Mouse (Mus musculus): ENCODE results near the gene Plekhg3. TPM values are rescaled to one million over a fixed set of nuclear protein-coding genes. Genes with fewer than 3 reads are reported as not detected.

Plekhg3 gene
- total RNA-seq, 1 experiment = 12.1 TPM

- TF ChIP-seq ZNF384 (IDR thresholded peaks at IDR 0.05; ENCODE audit: low read depth, low read length) (no peak), HCFC1 (IDR thresholded peaks at IDR 0.05; ENCODE audit: borderline replicate concordance, insufficient read depth, low read length) (no peak), CHD2 (IDR thresholded peaks at IDR 0.05; ENCODE audit: low read depth, low read length) (no peak), ZC3H11A (IDR thresholded peaks at IDR 0.05; ENCODE audit: borderline replicate concordance, low read depth, low read length) (no peak), MAFK (IDR thresholded peaks at IDR 0.05; ENCODE audit: insufficient read depth, low read depth, low read length) (no peak)
- Histone ChIP-seq H3K9me3 (ENCODE audit: control insufficient read depth, insufficient read depth, low read depth, low read length) (no peaks in the 10 kb centered on the region), H3K9ac (ENCODE audit: insufficient read depth, low read depth, low read length, poor library complexity, severe bottlenecking) (no peak overlapping the region), H3K36me3 (ENCODE audit: control insufficient read depth, insufficient read depth, low read length, poor library complexity, severe bottlenecking) (no peaks in the 10 kb centered on the region), H3K4me3 (ENCODE audit: insufficient read depth in 1 of 2, low read depth in 1 of 2, low read length in 2 of 2, poor library complexity in 1 of 2, severe bottlenecking in 1 of 2) (no peak overlapping the region), H3K27ac (ENCODE audit: insufficient read depth, low read depth, low read length, poor library complexity, severe bottlenecking) (no peak overlapping the region), H3K4me1 (ENCODE audit: control insufficient read depth in 2 of 2, insufficient read depth in 2 of 2, low read length in 2 of 2, poor library complexity in 1 of 2) (peaks cover 3 to 10% of the 10 kb centered on the region in 2 experiments; a peak in 3 of 4 replicates)
- DNase-seq (ENCODE audit: low read depth, low spot score) = no peak
- in situ Hi-C loops (cut with MboI; ENCODE audit: low sequenced_read_pairs in 2 of 2, unreplicated experiment in 2 of 2) = no loop called here
Measured at GRCm38 (mm10) chr12:76507791-76508190, 22.9 kb upstream of the Plekhg3 start.

DNA sequence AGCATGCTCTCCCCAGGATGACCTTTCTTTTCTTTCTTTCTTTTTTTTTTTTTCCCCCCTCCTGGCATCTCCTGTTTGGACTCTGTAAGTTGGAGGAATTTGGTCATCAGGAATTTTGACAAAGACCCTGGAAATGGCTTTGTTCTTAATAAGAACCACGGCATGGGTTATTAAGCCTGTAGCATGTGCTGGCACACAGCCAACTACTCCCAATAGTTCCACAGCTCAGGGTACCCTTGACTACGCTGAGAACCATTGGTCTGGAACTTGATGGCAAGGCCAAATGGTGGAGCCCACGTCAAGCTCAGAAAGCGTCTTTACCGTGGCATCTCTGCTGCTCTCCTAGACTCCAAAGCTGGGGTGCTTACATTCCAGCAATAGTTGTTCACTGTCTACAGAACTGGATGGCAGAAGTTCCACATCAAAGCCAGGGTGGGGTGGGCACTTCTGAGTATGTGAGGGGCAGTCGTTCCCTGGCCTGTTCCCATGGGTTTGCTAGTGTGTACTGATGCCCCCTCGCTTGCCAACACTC, 21.7 kb upstream of the Plekhg3 start:
- TF ChIP-seq CHD2 (IDR thresholded peaks at IDR 0.05; ENCODE audit: low read depth, low read length) (no peak), MAFK (IDR thresholded peaks at IDR 0.05; ENCODE audit: insufficient read depth, low read depth, low read length) (no peak), ZNF384 (IDR thresholded peaks at IDR 0.05; ENCODE audit: low read depth, low read length) (no peak), HCFC1 (IDR thresholded peaks at IDR 0.05; ENCODE audit: borderline replicate concordance, insufficient read depth, low read length) (no peak), ZC3H11A (IDR thresholded peaks at IDR 0.05; ENCODE audit: borderline replicate concordance, low read depth, low read length) (no peak)
- Histone ChIP-seq H3K4me3 (ENCODE audit: insufficient read depth in 1 of 2, low read depth in 1 of 2, low read length in 2 of 2, poor library complexity in 1 of 2, severe bottlenecking in 1 of 2) (no peak overlapping the region), H3K4me1 (ENCODE audit: control insufficient read depth in 2 of 2, insufficient read depth in 2 of 2, low read length in 2 of 2, poor library complexity in 1 of 2) (peaks cover 0 to under 1% of the 10 kb centered on the region in 2 experiments; a peak in 1 of 4 replicates), H3K36me3 (ENCODE audit: control insufficient read depth, insufficient read depth, low read length, poor library complexity, severe bottlenecking) (no peaks in the 10 kb centered on the region), H3K9me3 (ENCODE audit: control insufficient read depth, insufficient read depth, low read depth, low read length) (no peaks in the 10 kb centered on the region), H3K9ac (ENCODE audit: insufficient read depth, low read depth, low read length, poor library complexity, severe bottlenecking) (no peak overlapping the region), H3K27ac (ENCODE audit: insufficient read depth, low read depth, low read length, poor library complexity, severe bottlenecking) (no peak overlapping the region)
- in situ Hi-C loops (cut with MboI; ENCODE audit: low sequenced_read_pairs in 2 of 2, unreplicated experiment in 2 of 2) = no loop called here
- no peak for DNase-seq (ENCODE audit: low read depth, low spot score)

GRCm38 (mm10) chr12:76512731-76513130, 18.0 kb upstream of the Plekhg3 start:
- no peak overlapping the region for H3K27ac ChIP-seq (ENCODE audit: insufficient read depth, low read depth, low read length, poor library complexity, severe bottlenecking)
- TF ChIP-seq HCFC1 (IDR thresholded peaks at IDR 0.05; ENCODE audit: borderline replicate concordance, insufficient read depth, low read length) (no peak), ZC3H11A (IDR thresholded peaks at IDR 0.05; ENCODE audit: borderline replicate concordance, low read depth, low read length) (no peak), MAFK (IDR thresholded peaks at IDR 0.05; ENCODE audit: insufficient read depth, low read depth, low read length) (no peak), CHD2 (IDR thresholded peaks at IDR 0.05; ENCODE audit: low read depth, low read length) (no peak), ZNF384 (IDR thresholded peaks at IDR 0.05; ENCODE audit: low read depth, low read length) (no peak)
- H3K4me3 ChIP-seq (ENCODE audit: insufficient read depth in 1 of 2, low read depth in 1 of 2, low read length in 2 of 2, poor library complexity in 1 of 2, severe bottlenecking in 1 of 2) = no peak overlapping the region
- H3K4me1 ChIP-seq (ENCODE audit: control insufficient read depth in 2 of 2, insufficient read depth in 2 of 2, low read length in 2 of 2, poor library complexity in 1 of 2) = no peaks in the 10 kb centered on the region
- DNase-seq (ENCODE audit: low read depth, low spot score) = no peak
- H3K9me3 ChIP-seq (ENCODE audit: control insufficient read depth, insufficient read depth, low read depth, low read length) = no peaks in the 10 kb centered on the region
- in situ Hi-C loops (cut with MboI; ENCODE audit: low sequenced_read_pairs in 2 of 2, unreplicated experiment in 2 of 2) = no loop called here
- H3K9ac ChIP-seq (ENCODE audit: insufficient read depth, low read depth, low read length, poor library complexity, severe bottlenecking) = no peak overlapping the region
- H3K36me3 ChIP-seq (ENCODE audit: control insufficient read depth, insufficient read depth, low read length, poor library complexity, severe bottlenecking) = no peaks in the 10 kb centered on the region

- in situ Hi-C loops (cut with MboI; ENCODE audit: low sequenced_read_pairs in 2 of 2, unreplicated experiment in 2 of 2) = no loop called here
Measured at GRCm38 (mm10) chr12:76514842-76515241, 15.8 kb upstream of the Plekhg3 start.

More at GRCm38 (mm10) chr12:76514842-76515241, 15.8 kb upstream of the Plekhg3 start:
- Histone ChIP-seq H3K9me3 (ENCODE audit: control insufficient read depth, insufficient read depth, low read depth, low read length) (no peaks in the 10 kb centered on the region), H3K9ac (ENCODE audit: insufficient read depth, low read depth, low read length, poor library complexity, severe bottlenecking) (no peak overlapping the region), H3K27ac (ENCODE audit: insufficient read depth, low read depth, low read length, poor library complexity, severe bottlenecking) (no peak overlapping the region), H3K4me3 (ENCODE audit: insufficient read depth in 1 of 2, low read depth in 1 of 2, low read length in 2 of 2, poor library complexity in 1 of 2, severe bottlenecking in 1 of 2) (no peak overlapping the region), H3K4me1 (ENCODE audit: control insufficient read depth in 2 of 2, insufficient read depth in 2 of 2, low read length in 2 of 2, poor library complexity in 1 of 2) (no peaks in the 10 kb centered on the region), H3K36me3 (ENCODE audit: control insufficient read depth, insufficient read depth, low read length, poor library complexity, severe bottlenecking) (no peaks in the 10 kb centered on the region)
- no peak for TF ChIP-seq HCFC1 (IDR thresholded peaks at IDR 0.05; ENCODE audit: borderline replicate concordance, insufficient read depth, low read length)
- TF ChIP-seq MAFK (IDR thresholded peaks at IDR 0.05; ENCODE audit: insufficient read depth, low read depth, low read length) = no peak
- TF ChIP-seq CHD2 (IDR thresholded peaks at IDR 0.05; ENCODE audit: low read depth, low read length) = no peak
- TF ChIP-seq ZC3H11A (IDR thresholded peaks at IDR 0.05; ENCODE audit: borderline replicate concordance, low read depth, low read length) = no peak
- no peak for DNase-seq (ENCODE audit: low read depth, low spot score)
